Mouse (Mus musculus) heart, embryonic 14.5 days (tissue): Measurements from ENCODE around the gene Slc45a3. TPM values are rescaled to one million over a fixed set of nuclear protein-coding genes. Genes with fewer than 3 reads are reported as not detected.

ENCODE experiments used
- ATAC-seq: fragments of 200-750 bp; cut with Nextera tagmentation; 2 replicates; pipeline ENCODE4 v1.8.0; 2017; ENCODE audit warnings: low read depth, moderate TSS enrichment; ENCODE audit not compliant: insufficient number of reproducible peaks, insufficient read depth, low FRiP score
- H3K27ac ChIP-seq, 2 experiments: fragments of 200-500 bp in 1 of 2; fragments of 300-500 bp in 1 of 2; sonication (generic) in 1 of 2; replicated peaks in 1 of 2; 2 replicates each; pipeline ENCODE4 v1.5.1; 2012 to 2014; ENCODE audit warnings: low read depth in 2 of 2, low read length in 2 of 2, control low read depth in 1 of 2, mild to moderate bottlenecking in 1 of 2, mixed read lengths in 1 of 2; ENCODE audit not compliant: control insufficient read depth in 1 of 2, insufficient read depth in 1 of 2
- H3K27me3 ChIP-seq: fragments of 300-500 bp; sonication (generic); 2 replicates; pipeline ENCODE4 v1.6.1; 2014; ENCODE audit warnings: mild to moderate bottlenecking, low read length, control low read depth; ENCODE audit not compliant: control insufficient read depth, insufficient read depth
- H3K36me3 ChIP-seq: fragments of 300-500 bp; sonication (generic); 2 replicates; pipeline ENCODE4 v1.6.1; 2014; ENCODE audit warnings: mild to moderate bottlenecking, control low read depth, low read length, mixed read lengths; ENCODE audit not compliant: control insufficient read depth, insufficient read depth
- H3K4me1 ChIP-seq, 2 experiments: fragments of 200-500 bp in 1 of 2; fragments of 300-500 bp in 1 of 2; sonication (generic) in 1 of 2; 2 replicates each; pipeline ENCODE4 v1.6.1; 2012 to 2014; ENCODE audit warnings: low read length in 2 of 2, control low read depth in 1 of 2, mixed read lengths in 1 of 2; ENCODE audit not compliant: control insufficient read depth in 2 of 2, insufficient read depth in 2 of 2
- H3K4me2 ChIP-seq: fragments of 300-500 bp; sonication (generic); 2 replicates; pipeline ENCODE4 v1.6.1; 2014; ENCODE audit warnings: mild to moderate bottlenecking, low read length
- H3K4me3 ChIP-seq, 2 experiments: fragments of 200-500 bp in 1 of 2; fragments of 300-500 bp in 1 of 2; sonication (generic) in 1 of 2; 2 replicates each; pipeline ENCODE4 v1.5.1; 2012 to 2014; ENCODE audit warnings: low read length in 2 of 2, mild to moderate bottlenecking in 2 of 2, control low read depth in 1 of 2, low read depth in 1 of 2, moderate library complexity in 1 of 2; ENCODE audit not compliant: control insufficient read depth in 1 of 2, insufficient read depth in 1 of 2
- H3K9ac ChIP-seq: fragments of 300-500 bp; sonication (generic); 2 replicates; pipeline ENCODE4 v1.6.1; 2014; ENCODE audit warnings: mild to moderate bottlenecking, low read length
- H3K9me3 ChIP-seq: fragments of 300-500 bp; sonication (generic); 2 replicates; pipeline ENCODE4 v1.6.1; 2016; ENCODE audit warnings: low read length, control low read depth; ENCODE audit not compliant: control insufficient read depth
- WGBS: fragments of 180-500 bp; shearing (Covaris S2); extraction: QIAGEN DNeasy Blood & Tissue Kit; methylation state at CpG from one replicate; pipeline ENCODE4 v1.1.7; 2014; 5-methylcytosine and 5-hydroxymethylcytosine counted together
- polyA plus RNA-seq: library from polyadenylated mRNA; unstranded; fragments of >200 nt; fragmentation: Nextera tagmentation; extraction: Ambion mirVana; gene quantifications from 2 replicates; pipeline ENCODE4 v1.2.1, GENCODE M21; 2014

The Slc45a3 gene
- polyA plus RNA-seq, 1 experiment from 2014 or later: 3.1 TPM

DNA sequence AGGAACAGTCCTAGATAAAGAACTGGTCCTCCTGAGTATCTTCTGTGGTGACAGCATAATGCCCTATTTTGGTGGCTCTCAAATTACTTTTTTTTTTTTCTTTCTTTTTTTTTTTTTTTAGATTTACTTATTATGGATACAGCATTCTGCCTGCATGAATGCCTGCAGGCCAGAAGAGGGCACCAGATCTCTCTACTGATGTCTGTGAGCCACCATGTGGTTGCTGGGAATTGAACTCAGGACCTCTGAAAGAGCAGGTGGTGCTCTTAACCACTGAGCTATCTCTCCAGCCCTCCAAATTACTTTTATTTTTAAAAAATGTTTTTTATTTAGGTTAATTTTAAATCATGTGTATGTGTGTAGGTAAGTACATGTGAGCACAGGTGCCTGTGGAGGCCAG lies 37.7 kb downstream of the Slc45a3 start:
- H3K27me3 ChIP-seq: no peaks in the 10 kb centered on the region
- ATAC-seq: no peak

DNA sequence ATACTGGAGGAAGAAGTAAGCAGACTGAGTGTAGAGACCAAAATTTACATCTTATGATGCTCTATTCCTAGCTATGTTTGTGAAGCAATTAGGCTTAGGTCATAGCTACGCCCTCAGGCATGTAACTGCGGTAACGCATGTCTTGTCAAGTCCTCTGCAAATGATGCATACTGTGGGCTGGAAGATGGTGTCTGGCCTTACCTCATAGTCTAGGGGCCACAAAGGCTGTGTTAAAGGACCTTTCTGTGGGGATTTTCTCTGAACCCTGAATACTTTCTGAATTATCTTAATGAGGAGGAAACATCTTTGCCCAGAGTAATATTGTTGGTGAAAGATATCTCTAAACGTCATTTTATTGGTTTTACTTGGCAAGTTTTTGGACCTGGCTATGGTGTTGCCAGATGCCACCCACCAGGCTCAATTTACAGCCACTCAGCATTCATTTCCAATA lies 39.1 kb downstream of the Slc45a3 start:
- ATAC-seq: no peak
- no peaks in the 10 kb centered on the region for H3K9me3 ChIP-seq

More for the DNA sequence above, 37.7 kb downstream of the Slc45a3 start:
- Histone ChIP-seq H3K9ac (no peak overlapping the region), H3K4me1 (no peaks in the 10 kb centered on the region; a peak in 1 of 4 replicates), H3K4me3 (no peak overlapping the region), H3K9me3 (no peaks in the 10 kb centered on the region), H3K36me3 (no peaks in the 10 kb centered on the region), H3K27ac (no peak overlapping the region), H3K4me2 (no peak overlapping the region)

GRCm38 (mm10) chr1:132003111-132003510 lies 40.3 kb downstream of the Slc45a3 start:
- no peaks in the 10 kb centered on the region for H3K36me3 ChIP-seq
- WGBS: 69% methylated on average over 2 of the region's 2 CpGs
- H3K9ac ChIP-seq: no peak overlapping the region
- no peak overlapping the region for H3K4me2 ChIP-seq
- ATAC-seq: no peak
- no peak overlapping the region for H3K4me3 ChIP-seq
- no peaks in the 10 kb centered on the region for H3K27me3 ChIP-seq
- H3K4me1 ChIP-seq: peaks cover 0 to 6% of the 10 kb centered on the region in 2 experiments; a peak in 2 of 4 replicates
- no peaks in the 10 kb centered on the region for H3K9me3 ChIP-seq
- H3K27ac ChIP-seq: 0 out of 4 replicates have a peak overlapping the region, but pooled peaks of 1 of the 2 experiments have one; percentile 2

More for the DNA sequence above, 39.1 kb downstream of the Slc45a3 start:
- Histone ChIP-seq H3K4me1 (peaks cover 0 to 5% of the 10 kb centered on the region in 2 experiments; a peak in 2 of 4 replicates), H3K4me2 (no peak overlapping the region), H3K36me3 (no peaks in the 10 kb centered on the region), H3K4me3 (no peak overlapping the region), H3K27ac (no peak overlapping the region), H3K9ac (no peak overlapping the region), H3K27me3 (no peaks in the 10 kb centered on the region)
- WGBS: 87% methylated on average over 4 of the region's 4 CpGs

DNA sequence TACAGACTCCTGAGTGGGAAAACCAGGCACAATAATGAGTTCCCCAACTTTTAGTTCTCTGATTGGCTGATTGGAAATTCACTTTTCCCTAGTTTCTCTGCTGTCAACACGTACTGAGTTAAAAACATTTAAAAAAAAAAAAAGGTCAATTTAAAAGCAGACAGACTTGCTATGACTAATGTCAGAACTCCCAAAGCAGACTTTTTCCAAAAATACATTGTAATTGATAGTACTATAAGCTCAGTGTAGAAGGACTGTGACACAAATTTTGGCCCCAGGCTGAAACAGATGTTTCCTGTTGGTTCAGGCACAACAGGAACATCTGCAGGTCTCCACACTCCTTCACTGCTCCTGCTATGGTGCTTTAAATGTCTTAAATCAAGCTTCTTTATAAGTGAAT lies 41.0 kb downstream of the Slc45a3 start:
- H3K4me1 ChIP-seq: peaks cover 0 to 6% of the 10 kb centered on the region in 2 experiments; a peak in 2 of 4 replicates
- H3K4me2 ChIP-seq: no peak overlapping the region
- no peak overlapping the region for H3K4me3 ChIP-seq
- no peak overlapping the region for H3K9ac ChIP-seq
- H3K27ac ChIP-seq: 0 out of 4 replicates have a peak overlapping the region, but pooled peaks of 1 of the 2 experiments have one; percentile 2
- H3K27me3 ChIP-seq: no peaks in the 10 kb centered on the region
- H3K9me3 ChIP-seq: no peaks in the 10 kb centered on the region
- ATAC-seq: no peak
- 49% methylated on average over 1 of the region's 1 CpGs for WGBS
- no peaks in the 10 kb centered on the region for H3K36me3 ChIP-seq

- peaks cover 3 to 12% of the 10 kb centered on the region in 2 experiments; a peak in 3 of 4 replicates for H3K4me1 ChIP-seq
- WGBS: 77% methylated on average over 6 of the region's 6 CpGs
- H3K4me2 ChIP-seq: no peak overlapping the region
- 0 out of 4 replicates have a peak overlapping the region, but pooled peaks of 1 of the 2 experiments have one; percentile 1 for H3K27ac ChIP-seq
- no peak for ATAC-seq
- H3K9ac ChIP-seq: no peak overlapping the region
- H3K4me3 ChIP-seq: no peak overlapping the region
- no peaks in the 10 kb centered on the region for H3K36me3 ChIP-seq
- no peaks in the 10 kb centered on the region for H3K27me3 ChIP-seq
- no peaks in the 10 kb centered on the region for H3K9me3 ChIP-seq
Measured at GRCm38 (mm10) chr1:132004574-132005180, 41.9 kb downstream of the Slc45a3 start.

- Histone ChIP-seq H3K4me1 (peaks cover 3 to 12% of the 10 kb centered on the region in 2 experiments; a peak in 3 of 4 replicates), H3K4me2 (no peak overlapping the region)
- WGBS: 74% methylated on average over 1 of the region's 1 CpGs
Measured at GRCm38 (mm10) chr1:132005466-132005865, 42.7 kb downstream of the Slc45a3 start.

DNA sequence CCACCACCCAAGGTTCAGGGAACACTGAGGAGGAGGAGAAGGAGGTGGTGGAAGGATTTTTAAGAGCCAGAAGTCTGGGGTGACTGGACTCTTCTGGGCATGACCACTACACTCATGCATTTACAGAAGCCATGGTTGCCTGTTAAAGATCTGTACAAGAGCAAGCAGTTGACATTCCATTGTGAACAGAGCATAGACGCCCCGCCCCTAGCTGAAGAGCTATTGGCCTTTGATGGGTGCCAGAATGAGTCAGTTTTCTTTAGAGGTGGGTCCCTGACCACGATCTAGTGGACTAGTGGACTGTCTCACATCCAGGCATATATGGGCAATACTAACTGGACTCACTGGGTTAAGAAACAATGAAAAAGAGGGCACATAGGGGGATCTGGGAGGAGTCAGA lies 43.3 kb downstream of the Slc45a3 start:
- ATAC-seq: no peak
- no peaks in the 10 kb centered on the region for H3K27me3 ChIP-seq
- H3K9ac ChIP-seq: no peak overlapping the region
- WGBS: 73% methylated on average over 3 of the region's 3 CpGs
- no peak overlapping the region for H3K27ac ChIP-seq
- H3K4me3 ChIP-seq: no peak overlapping the region
- no peaks in the 10 kb centered on the region for H3K9me3 ChIP-seq
- no peak overlapping the region for H3K4me2 ChIP-seq
- H3K4me1 ChIP-seq: peaks cover 3 to 12% of the 10 kb centered on the region in 2 experiments; a peak in 3 of 4 replicates
- no peaks in the 10 kb centered on the region for H3K36me3 ChIP-seq

More at GRCm38 (mm10) chr1:132005466-132005865, 42.7 kb downstream of the Slc45a3 start:
- H3K27me3 ChIP-seq: no peaks in the 10 kb centered on the region
- no peak overlapping the region for H3K9ac ChIP-seq
- no peak overlapping the region for H3K27ac ChIP-seq
- H3K36me3 ChIP-seq: no peaks in the 10 kb centered on the region
- no peak overlapping the region for H3K4me3 ChIP-seq
- no peak for ATAC-seq
- H3K9me3 ChIP-seq: no peaks in the 10 kb centered on the region
